8 mouse cellular contexts compared by ENCODE assay signal in the genomic region with DNA sequence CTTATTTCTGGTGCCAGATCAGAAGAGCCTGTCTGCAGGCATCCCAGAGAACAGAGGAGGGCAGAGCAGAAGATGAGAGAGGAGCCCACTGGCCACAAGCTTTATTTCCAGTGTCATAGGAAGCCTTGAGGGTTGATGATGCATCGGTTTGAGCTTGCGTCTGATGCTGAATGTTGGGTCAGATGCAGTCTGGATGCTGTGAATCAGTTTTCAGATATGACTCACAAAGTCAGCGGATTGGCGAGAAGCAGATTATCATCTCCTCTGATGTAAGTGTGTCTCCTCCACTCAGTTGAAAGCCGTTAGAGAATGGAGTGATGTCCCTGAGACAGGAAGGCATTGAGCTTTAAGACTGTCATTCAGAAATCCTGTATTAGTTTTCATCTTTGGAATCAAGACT.
"Had no signal": no experiment of that assay in that cellular context is flagged by ENCODE, and none has a peak within 500 bp of the region (broad histone marks: within the 10 kb centered on the region; RNA-seq: fewer than 3 reads in every experiment).

No protein-coding gene starts in this region.

- DNase-seq: kidney, adult 18-20 months; kidney, postnatal 25 days; layer of hippocampus, postnatal 36 days; left cerebral cortex, postnatal 4 days; liver, postnatal 0 days; lung, embryonic 14.5 days; spleen, adult 18-20 months; thymus, postnatal 25 days had no signal
